8 mouse cellular contexts compared by ENCODE assay signal in the genomic region with DNA sequence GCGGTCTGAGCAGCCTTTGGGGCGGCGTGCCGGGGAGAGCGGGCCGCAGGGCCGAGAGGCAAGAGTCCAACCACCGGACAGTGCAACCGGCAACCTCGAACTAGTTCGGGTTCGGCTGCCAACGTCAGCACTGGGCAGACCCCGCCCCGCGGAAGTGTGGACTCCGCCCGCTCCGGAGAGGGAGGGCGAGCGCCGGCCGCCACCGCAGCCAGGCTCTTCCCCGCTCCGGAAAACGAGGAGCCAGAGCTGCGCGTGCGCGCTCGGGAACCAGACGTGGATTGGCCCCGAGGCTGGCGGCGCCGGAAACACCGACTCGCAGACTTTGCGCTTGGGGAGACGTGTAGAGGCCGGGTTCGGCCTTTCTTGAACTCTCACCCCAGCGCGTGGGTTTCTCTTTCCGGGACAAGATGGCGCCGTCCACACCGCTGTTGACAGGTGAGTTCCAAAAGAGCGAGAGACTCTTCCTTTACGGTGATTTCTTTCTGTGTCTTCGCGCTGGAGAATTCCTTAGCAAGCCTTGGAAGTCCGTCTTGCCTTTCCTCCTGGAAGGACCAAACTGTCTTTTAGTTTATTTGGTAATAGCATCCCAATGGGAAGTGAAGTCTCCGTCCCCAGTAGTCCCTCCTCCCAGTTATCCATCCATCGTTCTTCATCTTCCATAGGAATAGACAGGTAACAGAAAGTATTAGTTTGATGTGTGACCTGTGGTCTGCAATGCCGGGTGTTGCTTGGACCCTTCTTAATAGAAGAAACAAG. TPM values are rescaled to one million over a fixed set of nuclear protein-coding genes. Genes with fewer than 3 reads are reported as not detected.
DNase-seq lines count a peak whose midpoint lies in the region; ATAC-seq lines count a peak whose summit lies in the region.

Gene Eif2a, plus strand, starts transcription at position 170 of the 756 bp plus-strand sequence.
Gene Serp1, minus strand, starts transcription at position 241 of the 756 bp plus-strand sequence.

- DNase-seq in B cell, adult 2 months: peak; percentile 97
- DNase-seq in brain, adult 2 months (ENCODE audit: low read depth, low spot score): peak; percentile 99
- peak; percentile 99 for DNase-seq in heart, embryonic 10.5 days (ENCODE audit: low spot score)
- DNase-seq in liver: peak; percentile 99
- peak; percentile 97 to 98 for DNase-seq in spleen, postnatal 4 days (ENCODE audit: low spot score in 2 of 2)

- ATAC-seq in erythroblast, adult 5-6 weeks (replicated peaks; ENCODE audit: low FRiP score, poor library complexity, severe bottlenecking): peak; percentile 98
- peak; percentile 99 for ATAC-seq in kidney, embryonic 15.5 days (replicated peaks; ENCODE audit: low FRiP score)
- ATAC-seq in monocyte, adult 5-6 weeks (replicated peaks; ENCODE audit: insufficient number of reproducible peaks, low FRiP score, low TSS enrichment, poor library complexity, severe bottlenecking): peak; percentile 96

- no peaks in the 10 kb centered on the region for H3K9me3 ChIP-seq in heart, embryonic 10.5 days
- no peaks in the 10 kb centered on the region for H3K9me3 ChIP-seq in kidney, embryonic 15.5 days (replicated peaks)

- H3K4me2 ChIP-seq in kidney, embryonic 15.5 days: peak within 1 kb of the TSS; percentile 72

- peak within 1 kb of the TSS; percentile 99 for H3K27ac ChIP-seq in heart, embryonic 10.5 days
- peak within 1 kb of the TSS; percentile 93 for H3K27ac ChIP-seq in kidney, embryonic 15.5 days

- H3K4me3 ChIP-seq in heart, embryonic 10.5 days: peak within 1 kb of the TSS; percentile 100
- H3K4me3 ChIP-seq in kidney, embryonic 15.5 days (replicated peaks): peak within 1 kb of the TSS; percentile 88

- peaks cover 4% of the 10 kb centered on the region; the same call in 1 of the 2 replicates for H3K4me1 ChIP-seq in heart, embryonic 10.5 days
- peaks cover 14% of the 10 kb centered on the region; the same call in 1 of the 2 replicates for H3K4me1 ChIP-seq in kidney, embryonic 15.5 days

- peaks cover 29% of the 10 kb centered on the region for H3K36me3 ChIP-seq in heart, embryonic 10.5 days
- H3K36me3 ChIP-seq in kidney, embryonic 15.5 days: peaks cover 31% of the 10 kb centered on the region

- no peaks in the 10 kb centered on the region for H3K27me3 ChIP-seq in heart, embryonic 10.5 days (ENCODE audit: insufficient read depth, poor library complexity, severe bottlenecking)
- H3K27me3 ChIP-seq in kidney, embryonic 15.5 days: no peaks in the 10 kb centered on the region

- peak within 1 kb of the TSS; percentile 93 for H3K9ac ChIP-seq in kidney, embryonic 15.5 days

- WGBS in heart, embryonic 10.5 days: under 1% methylated on average over 57 of the region's 57 CpGs
- WGBS in kidney, embryonic 15.5 days: under 1% methylated on average over 57 of the region's 57 CpGs

RNA-seq across cellular contexts. Expression of gene Eif2a, which starts in this region (rescaled TPM):
- 53.5 and 72.8 TPM in 2 replicates for total RNA-seq in erythroblast, adult 5-6 weeks (2015; ENCODE audit: low replicate concordance)
- total RNA-seq in erythroblast, adult 5-6 weeks (2017; ENCODE audit: low replicate concordance): 20.9 and 26.5 TPM in 2 replicates
- polyA plus RNA-seq in heart, embryonic 10.5 days (2016; fragmentation: Nextera tagmentation; extraction: Ambion mirVana): 45.2 and 47.5 TPM in 2 replicates
- polyA plus RNA-seq in kidney, embryonic 15.5 days (2015; fragmentation: Nextera tagmentation; extraction: Ambion mirVana): 56.3 and 58.0 TPM in 2 replicates
- 52.9 to 62.9 TPM (median 60.4 TPM) in 3 replicates for total RNA-seq in monocyte, adult 5-6 weeks (2017)

RNA-seq across cellular contexts. Expression of gene Serp1, which starts in this region (rescaled TPM):
- total RNA-seq in erythroblast, adult 5-6 weeks (2015; ENCODE audit: low replicate concordance): 39.8 and 39.9 TPM in 2 replicates
- 35.8 and 40.0 TPM in 2 replicates for total RNA-seq in erythroblast, adult 5-6 weeks (2017; ENCODE audit: low replicate concordance)
- polyA plus RNA-seq in heart, embryonic 10.5 days (2016; fragmentation: Nextera tagmentation; extraction: Ambion mirVana): 121 and 141 TPM in 2 replicates
- polyA plus RNA-seq in kidney, embryonic 15.5 days (2015; fragmentation: Nextera tagmentation; extraction: Ambion mirVana): 139 and 150 TPM in 2 replicates
- total RNA-seq in monocyte, adult 5-6 weeks (2017): 138 to 231 TPM (median 205 TPM) in 3 replicates

Comparison
In these comparisons a context has a peak if more than half of its experiments do, and no peak if none do; other contexts are left out.
1. Peak in every context shown above with its lines: DNase-seq, ATAC-seq, H3K4me3 ChIP-seq and H3K27ac ChIP-seq.